Mouse (Mus musculus) embryo, embryonic 10 days (tissue): ENCODE measurements around the gene Zbtb46.

Experiments used
- DNase-seq: peaks from one replicate; pipeline ENCODE4 v3.0.0-alpha.2; 2015; ENCODE audit warnings: low spot score

Zbtb46 gene

GRCm38 (mm10) chr2:181401497-181401896 lies 57.7 kb downstream of the Zbtb46 start:
- DNase-seq: no peak

GRCm38 (mm10) chr2:181397207-181397761 lies 61.9 kb downstream of the Zbtb46 start:
- no peak for DNase-seq

- DNase-seq: no peak
These were observed 65.1 kb downstream of the Zbtb46 start for GRCm38 (mm10) chr2:181394086-181394485.

- DNase-seq: peak; percentile 94
These were observed 66.5 kb downstream of the Zbtb46 start for GRCm38 (mm10) chr2:181392600-181393213.

- no peak for DNase-seq
These were observed 67.7 kb downstream of the Zbtb46 start for GRCm38 (mm10) chr2:181391541-181391940.

GRCm38 (mm10) chr2:181391022-181391421 lies 68.2 kb downstream of the Zbtb46 start:
- DNase-seq: no peak

- DNase-seq: no peak
These were observed 68.9 kb downstream of the Zbtb46 start for GRCm38 (mm10) chr2:181390136-181390870.

- no peak for DNase-seq
These were observed 72.5 kb downstream of the Zbtb46 start for GRCm38 (mm10) chr2:181386663-181387210.

GRCm38 (mm10) chr2:181385885-181386284 lies 73.3 kb downstream of the Zbtb46 start:
- no peak for DNase-seq

GRCm38 (mm10) chr2:181384919-181385391 lies 74.3 kb downstream of the Zbtb46 start:
- no peak for DNase-seq

- DNase-seq: no peak
These were observed 74.8 kb downstream of the Zbtb46 start for GRCm38 (mm10) chr2:181384463-181384862.

- DNase-seq: no peak
These were observed 77.5 kb downstream of the Zbtb46 start for GRCm38 (mm10) chr2:181381631-181382306.

GRCm38 (mm10) chr2:181381107-181381506 lies 78.1 kb downstream of the Zbtb46 start:
- no peak for DNase-seq

GRCm38 (mm10) chr2:181380251-181380650 lies 79.0 kb downstream of the Zbtb46 start:
- no peak for DNase-seq

GRCm38 (mm10) chr2:181379778-181380177 lies 79.4 kb downstream of the Zbtb46 start, which contains the start of gene Lime1:
Lime1 (plus strand) TSS chr2:181380078.
- no peak for DNase-seq

- DNase-seq: no peak
These were observed 80.5 kb downstream of the Zbtb46 start for GRCm38 (mm10) chr2:181378701-181379100.

GRCm38 (mm10) chr2:181377230-181377629 lies 82.0 kb downstream of the Zbtb46 start:
- no peak for DNase-seq

- DNase-seq: peak; percentile 56
These were observed 83.4 kb downstream of the Zbtb46 start for GRCm38 (mm10) chr2:181375787-181376186.

- no peak for DNase-seq
These were observed 89.2 kb downstream of the Zbtb46 start for GRCm38 (mm10) chr2:181370001-181370400.

GRCm38 (mm10) chr2:181365655-181366075 lies 93.6 kb downstream of the Zbtb46 start:
- DNase-seq: peak; percentile 39

- peak; percentile 95 for DNase-seq
These were observed 94.2 kb downstream of the Zbtb46 start, which contains the start of the genes Zgpat and Arfrp1 for GRCm38 (mm10) chr2:181364860-181365596. Zgpat (plus strand) TSS chr2:181364928. Arfrp1 (minus strand) TSS chr2:181365404.
